Mouse (Mus musculus): ENCODE data around the gene Tmprss11e. TPM values are rescaled to one million over a fixed set of nuclear protein-coding genes. Genes with fewer than 3 reads are reported as not detected.

Gene Tmprss11e
- total RNA-seq (2023): not detected

GRCm38 (mm10) chr5:86745715-86746114 is at the start of gene Tmprss11e:
Tmprss11e (minus strand) TSS chr5:86745815.

GRCm38 (mm10) chr5:86676262-86676661 is 69.4 kb downstream of the Tmprss11e start, which contains the start of gene Tmprss11b:
Tmprss11b (minus strand) TSS chr5:86676362.

Other genes starting within 250 kb of the Tmprss11e start
- gene Tmprss11g, start 227.2 kb downstream of the Tmprss11e start, total RNA-seq (2023): not detected
- gene Tmprss11f, start 113.4 kb downstream of the Tmprss11e start, total RNA-seq (2023): not detected
- not detected for gene Tmprss11b, start 69.5 kb downstream of the Tmprss11e start, total RNA-seq (2023)
- 100 to 1,000 TPM; 231 to 279 TPM for gene Ythdc1, start 58.4 kb upstream of the Tmprss11e start, total RNA-seq (2023)
- not detected for gene Ugt2b34, start 161.1 kb upstream of the Tmprss11e start, total RNA-seq (2023)
- gene Ugt2b1, start 180.7 kb upstream of the Tmprss11e start, total RNA-seq (2023): not detected

All from T-cell, adult 66 days (primary cell).